Mouse (Mus musculus) cortical plate, adult 2 months (tissue): Measurements from ENCODE around the gene Sstr3.

ENCODE experiments used
- CTCF ChIP-seq: fragments of 200-500 bp; IDR thresholded peaks from 2 replicates; pipeline ENCODE4 v1.5.1; 2011; ENCODE audit warnings: mild to moderate bottlenecking, control low read depth, low read length; ENCODE audit not compliant: insufficient read depth; ENCODE audit errors: extremely low read depth
- POLR2A ChIP-seq: fragments of 200-500 bp; IDR thresholded peaks from 2 replicates; pipeline ENCODE4 v1.6.1; 2011; ENCODE audit warnings: mild to moderate bottlenecking, low read length, control low read depth; ENCODE audit not compliant: insufficient read depth; ENCODE audit errors: extremely low read depth

DNA sequence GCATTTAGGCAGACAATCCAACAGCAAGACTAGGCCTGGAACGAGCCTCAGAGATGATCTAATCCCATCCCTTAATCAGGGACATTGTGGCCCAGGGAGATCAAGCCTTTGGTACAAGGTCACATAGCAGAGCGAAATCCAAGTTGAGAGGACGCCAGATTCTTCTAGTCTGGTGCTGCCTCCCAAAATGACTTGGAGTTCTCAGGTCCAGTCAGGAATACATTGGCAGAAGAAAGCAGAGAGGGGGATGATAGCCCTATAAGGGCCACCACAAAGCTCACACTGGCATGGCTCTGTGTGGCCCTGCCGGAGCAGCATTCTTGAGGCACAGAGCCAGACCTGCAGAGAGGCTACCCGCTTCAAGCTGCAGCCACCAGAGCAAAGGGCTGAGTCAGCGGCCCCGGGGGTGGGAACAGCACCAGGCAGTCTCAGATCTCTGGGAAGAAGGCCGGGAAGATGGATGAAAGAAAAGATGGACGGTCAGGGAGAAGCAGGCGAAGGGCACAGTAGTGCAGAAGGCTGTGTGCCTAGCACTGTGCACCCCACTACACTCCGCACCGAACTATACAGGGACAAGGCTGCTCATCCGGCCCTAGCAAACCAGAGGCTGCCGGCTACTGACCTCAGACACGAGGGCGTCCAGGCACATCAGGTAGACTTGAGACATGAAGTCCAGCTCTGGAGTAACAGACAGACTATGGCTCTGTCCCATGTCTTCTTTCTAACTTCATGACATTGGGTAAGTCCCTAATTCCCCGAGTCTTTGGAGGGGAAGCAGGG is 13.6 kb downstream of the Sstr3 start, which contains the start of gene C1qtnf6:
- TF ChIP-seq POLR2A (no peak), CTCF (no peak)
